Mouse (Mus musculus): ENCODE results near the gene Ppp1r35. TPM values are rescaled to one million over a fixed set of nuclear protein-coding genes. Genes with fewer than 3 reads are reported as not detected.

Gene Ppp1r35
- polyA plus RNA-seq, 1 experiment from 2014 or later = 39.7 TPM

DNA sequence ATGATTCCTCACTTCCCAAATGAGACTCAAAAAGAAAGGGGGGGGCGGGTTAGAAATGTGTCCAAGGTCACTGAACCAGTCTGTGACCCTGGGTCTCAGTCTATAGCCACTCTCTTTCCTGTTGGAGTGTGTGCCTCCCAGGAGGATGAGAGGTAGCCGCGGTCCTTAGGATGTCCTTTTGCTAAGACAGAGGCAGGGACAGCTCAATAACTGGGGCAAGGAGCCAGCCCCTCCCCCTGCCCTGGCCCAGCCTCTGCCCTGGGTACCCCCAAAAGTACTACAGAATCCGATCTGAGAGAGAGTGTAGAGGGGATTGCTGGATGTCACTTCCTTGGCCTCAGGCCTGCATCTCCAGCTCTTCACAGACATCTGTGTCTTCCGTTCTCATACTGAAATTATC, 23.2 kb upstream of the Ppp1r35 start:
- no peak for ATAC-seq (ENCODE audit: low read depth)
- peaks cover 46% of the 10 kb centered on the region for H3K36me3 ChIP-seq
- H3K9me3 ChIP-seq = no peaks in the 10 kb centered on the region
- peaks cover 40% of the 10 kb centered on the region for H3K4me1 ChIP-seq (replicated peaks)
- no peak overlapping the region for H3K27ac ChIP-seq (replicated peaks)
- no peak overlapping the region for H3K4me3 ChIP-seq
- H3K9ac ChIP-seq = no peak overlapping the region
- WGBS = 85% methylated on average over 5 of the region's 5 CpGs
- no peak overlapping the region for H3K4me2 ChIP-seq
- H3K27me3 ChIP-seq = no peaks in the 10 kb centered on the region

DNA sequence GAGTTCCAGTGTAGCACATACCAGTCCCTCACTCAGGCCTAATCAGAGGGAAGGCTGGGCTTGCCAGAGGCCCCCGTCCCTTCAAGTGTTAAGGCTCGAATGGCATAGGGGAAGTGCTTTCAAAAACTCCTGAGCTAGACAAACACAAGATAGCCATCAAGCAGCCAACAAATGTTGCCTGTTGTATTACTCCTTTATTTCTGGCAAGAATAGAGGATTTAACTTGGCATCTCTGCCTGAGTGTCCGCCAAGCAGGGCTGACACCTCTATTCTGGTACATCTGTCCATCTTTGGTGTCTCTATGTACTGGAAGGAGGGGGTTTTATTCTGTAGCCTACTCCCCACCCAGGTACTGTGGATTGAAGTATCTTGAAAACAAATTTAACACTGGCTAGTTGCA, 22.5 kb upstream of the Ppp1r35 start:
- Histone ChIP-seq H3K27me3 (no peaks in the 10 kb centered on the region), H3K4me3 (no peak overlapping the region), H3K4me2 (no peak overlapping the region), H3K4me1 (replicated peaks) (peaks cover 43% of the 10 kb centered on the region), H3K36me3 (peaks cover 43% of the 10 kb centered on the region), H3K9ac (no peak overlapping the region), H3K9me3 (no peaks in the 10 kb centered on the region), H3K27ac (replicated peaks) (no peak overlapping the region)
- WGBS = 81% methylated on average over 3 of the region's 3 CpGs
- no peak for ATAC-seq (ENCODE audit: low read depth)

DNA sequence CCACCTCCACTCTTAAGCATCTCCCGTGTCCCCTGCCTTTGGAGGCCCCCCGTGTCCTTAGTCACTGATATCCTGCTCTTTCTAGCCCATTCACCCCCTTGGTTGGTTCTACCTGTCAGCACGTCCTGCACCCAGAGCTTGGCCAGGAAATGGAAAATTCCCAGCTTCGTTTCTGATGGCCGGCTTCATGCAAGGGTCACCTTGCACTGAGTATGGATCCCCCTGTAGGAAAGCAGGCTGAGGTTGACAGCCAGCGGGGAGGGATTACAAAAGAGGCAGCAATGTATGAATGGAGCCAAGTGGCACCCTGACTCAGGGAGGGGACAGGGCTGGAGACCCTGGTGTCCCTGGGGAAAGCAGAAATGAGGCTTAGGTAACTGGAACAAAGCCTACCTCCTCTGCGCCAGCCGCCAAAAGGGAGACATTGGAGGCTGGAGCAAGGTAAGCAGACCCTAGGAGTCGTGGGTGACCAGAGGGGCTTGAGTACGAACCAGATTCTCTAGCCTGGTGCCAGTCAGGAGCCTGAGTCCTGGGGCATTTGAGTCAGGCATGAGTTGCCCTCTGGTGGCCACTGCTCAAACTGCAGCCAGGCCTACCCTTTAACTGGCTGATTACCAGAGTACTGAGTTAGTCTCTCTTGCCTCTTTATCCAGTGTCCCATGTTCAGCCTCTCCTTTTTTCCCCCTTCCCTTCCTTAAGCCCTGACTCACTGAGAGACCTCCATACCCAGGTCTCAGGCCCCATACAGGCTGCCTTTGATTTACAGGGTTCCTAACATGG, 21.6 kb upstream of the Ppp1r35 start:
- Histone ChIP-seq H3K9ac (no peak overlapping the region), H3K27ac (replicated peaks) (peak overlapping the region; percentile 81), H3K4me3 (no peak overlapping the region), H3K4me1 (replicated peaks) (peaks cover 43% of the 10 kb centered on the region), H3K9me3 (no peaks in the 10 kb centered on the region), H3K4me2 (no peak overlapping the region), H3K27me3 (no peaks in the 10 kb centered on the region), H3K36me3 (peaks cover 34% of the 10 kb centered on the region)
- peak; percentile 38 for ATAC-seq (ENCODE audit: low read depth)
- WGBS = 47% methylated on average over 10 of the region's 10 CpGs

DNA sequence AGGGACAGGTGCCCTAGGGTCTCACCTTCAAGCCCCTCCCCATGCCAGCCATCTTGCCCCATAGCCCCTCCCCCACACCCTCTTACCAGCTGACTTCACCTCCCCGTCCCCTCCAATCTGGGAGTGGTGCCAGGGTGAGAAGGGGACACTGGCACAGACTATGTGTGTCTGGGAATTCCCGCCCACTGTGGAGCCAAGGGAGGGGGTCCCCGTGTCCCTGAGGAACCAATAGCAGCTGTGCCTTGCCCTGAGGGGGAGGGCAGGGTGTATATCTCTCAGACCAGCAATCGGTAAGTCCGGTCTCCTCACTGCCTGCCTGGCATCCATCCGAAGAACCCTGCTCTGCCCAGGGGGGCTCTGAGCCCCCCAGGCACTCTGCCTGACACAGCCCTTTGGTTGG, 20.8 kb upstream of the Ppp1r35 start:
- H3K27ac ChIP-seq (replicated peaks) = peak overlapping the region; percentile 81
- peak overlapping the region; percentile 5; the same call in 1 of the 2 replicates for H3K4me3 ChIP-seq
- no peaks in the 10 kb centered on the region for H3K27me3 ChIP-seq
- no peaks in the 10 kb centered on the region for H3K9me3 ChIP-seq
- H3K4me1 ChIP-seq (replicated peaks) = peaks cover 43% of the 10 kb centered on the region
- peak overlapping the region; percentile 51 for H3K9ac ChIP-seq
- 56% methylated on average over 6 of the region's 6 CpGs for WGBS
- peak overlapping the region; percentile 41 for H3K4me2 ChIP-seq
- H3K36me3 ChIP-seq = peaks cover 25% of the 10 kb centered on the region
- peak; percentile 74 for ATAC-seq (ENCODE audit: low read depth)

DNA sequence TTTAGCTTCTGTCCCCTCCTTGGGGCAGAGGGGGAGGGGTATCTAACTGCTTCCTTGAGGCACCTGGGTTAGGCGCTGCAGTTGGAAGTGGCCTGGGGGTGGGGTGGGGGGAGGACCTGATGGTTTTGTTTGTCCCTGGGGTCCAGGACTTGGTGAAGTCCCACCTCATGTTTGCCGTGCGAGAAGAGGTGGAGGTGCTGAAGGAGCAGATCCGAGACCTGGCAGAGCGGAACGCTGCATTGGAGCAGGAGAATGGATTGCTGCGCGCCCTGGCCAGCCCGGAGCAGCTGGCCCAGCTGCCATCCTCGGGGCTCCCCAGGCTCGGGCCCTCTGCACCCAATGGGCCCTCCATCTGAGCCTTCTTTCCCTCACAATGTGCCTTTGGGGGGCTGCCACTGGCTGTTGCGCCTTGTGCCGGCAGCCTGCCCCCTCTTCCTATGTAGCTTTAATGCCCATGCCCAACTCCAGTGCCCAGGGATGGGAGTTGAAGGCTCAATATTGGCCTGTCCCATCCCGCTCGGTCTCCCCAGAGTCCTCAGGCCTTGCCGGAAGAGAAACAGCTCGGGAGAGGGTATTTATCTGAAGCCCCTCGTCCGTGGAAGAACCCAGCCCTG, 19.6 kb upstream of the Ppp1r35 start:
- H3K27me3 ChIP-seq = no peaks in the 10 kb centered on the region
- H3K4me2 ChIP-seq = peak overlapping the region; percentile 41
- H3K36me3 ChIP-seq = peaks cover 16% of the 10 kb centered on the region
- H3K27ac ChIP-seq (replicated peaks) = peak overlapping the region; percentile 81
- H3K4me1 ChIP-seq (replicated peaks) = peaks cover 43% of the 10 kb centered on the region
- H3K9me3 ChIP-seq = no peaks in the 10 kb centered on the region
- H3K4me3 ChIP-seq = no peak overlapping the region
- H3K9ac ChIP-seq = peak overlapping the region; percentile 51
- ATAC-seq (ENCODE audit: low read depth) = no peak
- WGBS = 87% methylated on average over 19 of the region's 19 CpGs

DNA sequence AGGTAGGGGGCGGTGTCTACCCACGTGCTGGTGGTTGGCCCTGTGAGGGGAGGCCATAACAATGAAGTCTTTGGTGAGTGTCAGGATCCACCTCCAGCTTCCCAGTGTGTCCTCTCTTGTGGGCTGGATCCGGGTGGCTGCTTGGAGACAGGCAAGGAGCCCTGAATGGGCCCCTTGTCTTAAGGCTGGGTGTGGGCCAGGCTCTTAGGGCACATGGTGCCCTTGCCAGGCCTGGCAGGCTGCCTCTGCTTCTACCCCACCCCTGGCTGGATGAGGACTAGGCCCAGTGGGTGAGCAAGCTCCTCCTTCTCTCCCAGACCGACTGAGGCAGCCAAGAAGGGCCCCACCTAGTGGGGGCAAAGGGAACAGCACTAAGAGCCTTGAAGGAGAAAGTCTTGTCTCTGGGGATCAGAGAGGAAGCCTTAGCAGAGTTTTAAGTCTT, 18.7 kb upstream of the Ppp1r35 start:
- no peaks in the 10 kb centered on the region for H3K27me3 ChIP-seq
- H3K4me2 ChIP-seq = no peak overlapping the region
- WGBS = 17% methylated on average over 4 of the region's 4 CpGs
- H3K4me3 ChIP-seq = no peak overlapping the region
- H3K27ac ChIP-seq (replicated peaks) = peak overlapping the region; percentile 81
- peak; percentile 82 for ATAC-seq (ENCODE audit: low read depth)
- H3K9ac ChIP-seq = no peak overlapping the region
- peaks cover 13% of the 10 kb centered on the region; the same call in 1 of the 2 replicates for H3K36me3 ChIP-seq
- H3K9me3 ChIP-seq = no peaks in the 10 kb centered on the region
- H3K4me1 ChIP-seq (replicated peaks) = peaks cover 43% of the 10 kb centered on the region

DNA sequence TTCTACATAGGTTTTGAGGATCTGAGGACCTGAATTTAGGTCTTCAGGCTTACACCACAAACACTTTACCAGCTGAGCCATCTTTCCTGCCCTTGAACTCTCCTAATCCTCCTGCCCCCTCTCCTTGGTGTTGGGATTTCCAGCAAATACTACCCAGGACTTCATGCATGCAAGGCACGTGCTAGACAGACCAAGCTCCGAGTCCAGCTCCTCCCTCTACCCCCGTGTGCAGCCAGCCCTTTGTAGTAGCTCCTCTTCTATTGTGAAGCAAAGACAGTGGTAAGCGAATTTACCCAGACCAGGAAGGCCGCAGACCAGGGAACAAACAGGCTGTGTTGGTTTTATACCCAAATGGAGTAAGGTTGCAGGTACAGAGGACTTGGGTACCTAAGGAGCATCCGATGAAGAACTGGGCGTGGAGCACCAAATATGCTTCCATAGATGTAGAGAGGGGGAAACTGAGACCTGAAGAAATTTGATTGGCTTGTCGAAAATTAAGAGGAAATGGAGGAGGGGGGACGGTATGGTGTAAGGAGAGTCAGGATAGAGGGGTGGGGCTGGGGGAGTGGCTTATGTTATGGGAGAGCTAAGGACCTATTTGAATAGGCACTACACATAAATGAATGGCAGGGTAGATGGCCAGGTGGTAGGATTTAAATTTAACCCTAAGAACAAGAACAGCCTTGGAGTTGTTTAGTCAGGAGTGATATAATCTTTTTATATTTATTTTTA, 13.9 kb upstream of the Ppp1r35 start:
- no peaks in the 10 kb centered on the region for H3K9me3 ChIP-seq
- H3K4me3 ChIP-seq = no peak overlapping the region
- no peaks in the 10 kb centered on the region for H3K36me3 ChIP-seq
- peaks cover 17% of the 10 kb centered on the region; the same call in 1 of the 2 replicates for H3K4me1 ChIP-seq (replicated peaks)
- H3K27ac ChIP-seq (replicated peaks) = no peak overlapping the region
- ATAC-seq (ENCODE audit: low read depth) = no peak
- H3K27me3 ChIP-seq = no peaks in the 10 kb centered on the region
- H3K9ac ChIP-seq = no peak overlapping the region
- WGBS = 51% methylated on average over 9 of the region's 9 CpGs
- no peak overlapping the region for H3K4me2 ChIP-seq

DNA sequence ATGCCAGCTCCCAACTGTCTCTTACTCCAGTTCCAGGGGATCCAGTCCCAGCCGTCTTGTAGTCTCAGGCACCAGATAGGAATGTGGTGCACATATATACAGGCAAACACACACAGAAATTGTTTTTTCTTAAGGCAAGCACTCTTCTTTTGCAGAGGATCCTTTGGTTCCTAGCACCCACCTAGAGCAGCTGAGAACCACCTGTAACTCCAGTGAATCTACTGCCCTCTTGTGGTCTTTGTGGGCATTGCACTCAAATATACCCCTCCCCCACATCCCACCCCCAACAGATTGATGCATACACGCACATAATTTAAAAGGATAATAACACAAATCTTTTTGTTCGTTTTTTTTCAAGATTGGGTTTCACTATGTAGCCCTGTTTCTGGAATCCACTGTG, 12.4 kb upstream of the Ppp1r35 start:
- Histone ChIP-seq H3K27ac (replicated peaks) (no peak overlapping the region), H3K4me2 (no peak overlapping the region), H3K27me3 (no peaks in the 10 kb centered on the region), H3K4me1 (replicated peaks) (peaks cover 10% of the 10 kb centered on the region; the same call in 1 of the 2 replicates), H3K9ac (no peak overlapping the region), H3K4me3 (no peak overlapping the region), H3K36me3 (no peaks in the 10 kb centered on the region), H3K9me3 (no peaks in the 10 kb centered on the region)
- no peak for ATAC-seq (ENCODE audit: low read depth)
- 57% methylated on average over 3 of the region's 3 CpGs for WGBS

DNA sequence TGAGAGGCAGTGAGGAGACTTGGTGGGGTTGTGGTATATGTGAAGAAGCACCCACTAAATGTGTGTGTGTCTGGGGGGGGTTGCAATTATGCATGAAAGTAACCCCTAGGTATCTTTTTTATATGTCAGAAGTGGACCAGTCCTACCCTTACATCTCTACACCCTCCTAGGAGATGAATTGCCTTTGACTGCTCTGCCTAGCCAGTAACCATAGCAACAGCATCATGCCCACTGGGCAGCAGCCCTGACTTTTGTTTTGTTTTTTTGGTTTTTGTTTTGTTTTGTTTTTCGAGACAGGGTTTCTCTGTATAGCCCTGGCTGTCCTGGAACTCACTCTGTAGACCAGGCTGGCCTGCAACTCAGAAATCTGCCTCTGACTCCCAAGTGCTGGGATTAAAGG, 10.2 kb upstream of the Ppp1r35 start:
- WGBS = 30% methylated on average over 1 of the region's 1 CpGs
- peaks cover 10% of the 10 kb centered on the region; the same call in 1 of the 2 replicates for H3K4me1 ChIP-seq (replicated peaks)
- peak; percentile 28; the same call in 1 of the 2 replicates for ATAC-seq (ENCODE audit: low read depth)
- no peaks in the 10 kb centered on the region for H3K9me3 ChIP-seq
- H3K9ac ChIP-seq = no peak overlapping the region
- H3K4me3 ChIP-seq = no peak overlapping the region
- no peaks in the 10 kb centered on the region for H3K27me3 ChIP-seq
- 0 out of 2 replicates have a peak overlapping the region, but pooled peaks have one; percentile 33 for H3K27ac ChIP-seq (replicated peaks)
- no peaks in the 10 kb centered on the region for H3K36me3 ChIP-seq
- no peak overlapping the region for H3K4me2 ChIP-seq

DNA sequence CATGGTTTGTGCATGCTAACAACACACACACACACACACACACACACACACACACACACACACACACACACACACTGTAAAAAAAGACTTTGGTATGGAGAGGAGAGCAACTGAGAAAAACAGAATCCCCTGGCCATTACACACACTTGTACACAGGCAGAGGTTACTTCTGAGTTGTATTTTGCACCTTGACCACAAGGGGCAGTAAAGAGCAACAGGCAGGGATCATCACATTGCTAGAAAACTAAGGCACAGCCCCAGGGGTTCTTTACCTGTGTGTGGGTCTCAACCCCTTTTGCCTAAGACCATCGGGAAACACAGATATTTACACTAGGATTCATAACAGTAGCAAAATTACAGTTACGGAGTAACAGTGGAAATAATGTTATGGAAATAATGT, 7.9 kb upstream of the Ppp1r35 start:
- Histone ChIP-seq H3K4me3 (no peak overlapping the region), H3K27ac (replicated peaks) (no peak overlapping the region), H3K9ac (no peak overlapping the region), H3K27me3 (no peaks in the 10 kb centered on the region), H3K9me3 (no peaks in the 10 kb centered on the region), H3K36me3 (no peaks in the 10 kb centered on the region), H3K4me1 (replicated peaks) (peaks cover 10% of the 10 kb centered on the region; the same call in 1 of the 2 replicates), H3K4me2 (no peak overlapping the region)
- ATAC-seq (ENCODE audit: low read depth) = no peak
- 43% methylated on average over 2 of the region's 2 CpGs for WGBS

DNA sequence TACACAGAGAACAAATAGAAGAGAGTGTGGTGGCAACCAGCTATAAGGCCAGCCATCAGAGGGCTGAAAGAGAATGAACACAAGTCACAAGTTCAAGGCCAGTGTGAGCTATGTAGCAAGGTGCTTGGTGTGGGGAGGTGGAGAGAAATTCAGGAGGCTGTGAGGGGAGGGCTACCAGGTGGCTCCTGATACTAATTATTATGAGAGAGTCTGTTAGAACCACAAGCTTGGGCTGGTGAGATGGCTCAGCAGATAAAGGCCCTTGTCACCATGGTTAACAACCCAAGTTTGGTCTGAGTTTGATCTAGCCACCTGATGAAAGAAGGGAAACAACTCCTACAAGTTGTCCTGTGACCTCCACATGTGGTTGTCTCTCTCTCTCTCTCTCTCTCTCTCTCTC, 5.9 kb upstream of the Ppp1r35 start:
- Histone ChIP-seq H3K4me1 (replicated peaks) (peaks cover 18% of the 10 kb centered on the region; the same call in 1 of the 2 replicates), H3K4me3 (no peak overlapping the region), H3K36me3 (no peaks in the 10 kb centered on the region), H3K27me3 (no peaks in the 10 kb centered on the region), H3K27ac (replicated peaks) (no peak overlapping the region), H3K4me2 (no peak overlapping the region), H3K9me3 (no peaks in the 10 kb centered on the region), H3K9ac (no peak overlapping the region)
- no peak for ATAC-seq (ENCODE audit: low read depth)
